ENCODE assay signal across 13 mouse cellular contexts in genomic region chr11:75925801-75926200, GRCm38 (mm10). TPM values are rescaled to one million over a fixed set of nuclear protein-coding genes. Genes with fewer than 3 reads are reported as not detected.
A peak's percentile ranks its signal among the peaks of the same experiment; 100 is the strongest.
DNase-seq lines count a peak whose midpoint lies in the region; ATAC-seq and TF ChIP-seq lines count a peak whose summit lies in the region.
"Had no signal": no experiment of that assay in that cellular context is flagged by ENCODE, and none has a peak within 500 bp of the region (broad histone marks: within the 10 kb centered on the region; RNA-seq: fewer than 3 reads in every experiment).

No protein-coding gene starts in this region.

- no peak overlapping the region for H3K4me2 ChIP-seq in hindbrain, embryonic 14.5 days (replicated peaks)
- peak overlapping the region; percentile 58 for H3K4me2 ChIP-seq in intestine, postnatal 0 days (replicated peaks; ENCODE audit: low read depth)
- no peak overlapping the region for H3K4me2 ChIP-seq in liver, embryonic 12.5 days
- H3K4me2 ChIP-seq: liver, embryonic 13.5 days; midbrain, embryonic 15.5 days had no signal

- WGBS in hindbrain, embryonic 10.5 days, result 63% methylated on average over 7 of the region's 7 CpGs
- 63% methylated on average over 7 of the region's 7 CpGs for WGBS in hindbrain, embryonic 14.5 days
- 66% methylated on average over 7 of the region's 7 CpGs for WGBS in bone marrow, adult 2 months
- 33% methylated on average over 7 of the region's 7 CpGs for WGBS in heart, embryonic 10.5 days
- WGBS in intestine, postnatal 0 days, result 15% methylated on average over 7 of the region's 7 CpGs
- 50% methylated on average over 7 of the region's 7 CpGs for WGBS in liver, embryonic 12.5 days (ENCODE audit: insufficient replicate concordance)

- H3K27me3 ChIP-seq in hindbrain, embryonic 10.5 days (ENCODE audit: insufficient read depth, poor library complexity, severe bottlenecking), result no peaks in the 10 kb centered on the region; the same call in 1 of the 2 replicates
- H3K27me3 ChIP-seq in hindbrain, embryonic 14.5 days (ENCODE audit: control insufficient read depth, insufficient read depth, low read length), result no peaks in the 10 kb centered on the region
- H3K27me3 ChIP-seq in heart, embryonic 10.5 days (ENCODE audit: insufficient read depth, poor library complexity, severe bottlenecking), result no peaks in the 10 kb centered on the region
- no peaks in the 10 kb centered on the region for H3K27me3 ChIP-seq in intestine, postnatal 0 days (replicated peaks; ENCODE audit: control insufficient read depth, insufficient read depth, low read length)
- peaks cover 16% of the 10 kb centered on the region for H3K27me3 ChIP-seq in liver, embryonic 12.5 days (replicated peaks)
- H3K27me3 ChIP-seq: midbrain, embryonic 15.5 days had no signal

- no peak for DNase-seq in hindbrain, embryonic 10.5 days (ENCODE audit: low spot score)
- no peak for DNase-seq in hindbrain, embryonic 14.5 days (ENCODE audit: low spot score)
- DNase-seq in heart, embryonic 10.5 days (ENCODE audit: low spot score), result no peak
- no peak for DNase-seq in adrenal gland, postnatal 36 days
- no peak for DNase-seq in layer of hippocampus, postnatal 25 days (ENCODE audit: extremely low spot score in 1 of 2, low spot score in 1 of 2)
- DNase-seq: adrenal gland, adult 8-10 months; gastrocnemius, postnatal 36 days; kidney, adult 2 months; liver, embryonic 13.5 days had no signal

- no peak for TF ChIP-seq POLR2A in bone marrow, adult 2 months (IDR thresholded peaks at IDR 0.05; ENCODE audit: borderline replicate concordance, control insufficient read depth, low read depth, low read length)

- H3K9me3 ChIP-seq in hindbrain, embryonic 10.5 days, result no peaks in the 10 kb centered on the region
- no peaks in the 10 kb centered on the region for H3K9me3 ChIP-seq in hindbrain, embryonic 14.5 days (ENCODE audit: control insufficient read depth, low read length)
- H3K9me3 ChIP-seq in heart, embryonic 10.5 days, result no peaks in the 10 kb centered on the region
- no peaks in the 10 kb centered on the region for H3K9me3 ChIP-seq in intestine, postnatal 0 days (ENCODE audit: control insufficient read depth)
- H3K9me3 ChIP-seq in liver, embryonic 12.5 days (replicated peaks), result no peaks in the 10 kb centered on the region
- H3K9me3 ChIP-seq: liver, embryonic 13.5 days; midbrain, embryonic 15.5 days had no signal

- no peaks in the 10 kb centered on the region for H3K36me3 ChIP-seq in hindbrain, embryonic 10.5 days
- no peaks in the 10 kb centered on the region for H3K36me3 ChIP-seq in hindbrain, embryonic 14.5 days (replicated peaks; ENCODE audit: control insufficient read depth, insufficient read depth)
- H3K36me3 ChIP-seq in heart, embryonic 10.5 days, result no peaks in the 10 kb centered on the region
- no peaks in the 10 kb centered on the region for H3K36me3 ChIP-seq in intestine, postnatal 0 days (ENCODE audit: control insufficient read depth, insufficient read depth)
- H3K36me3 ChIP-seq in liver, embryonic 12.5 days, result no peaks in the 10 kb centered on the region
- H3K36me3 ChIP-seq: liver, embryonic 13.5 days; midbrain, embryonic 15.5 days had no signal

- peaks cover 50% of the 10 kb centered on the region for H3K4me1 ChIP-seq in hindbrain, embryonic 10.5 days (replicated peaks)
- peaks cover 7% of the 10 kb centered on the region; the same call in 1 of the 2 replicates for H3K4me1 ChIP-seq in hindbrain, embryonic 14.5 days (replicated peaks; ENCODE audit: control insufficient read depth, insufficient read depth, low read length)
- no peaks in the 10 kb centered on the region; the same call in 1 of the 2 replicates for H3K4me1 ChIP-seq in bone marrow, adult 2 months (ENCODE audit: control insufficient read depth, insufficient read depth, low read length)
- H3K4me1 ChIP-seq in heart, embryonic 10.5 days, result peaks cover 43% of the 10 kb centered on the region
- peaks cover 8% of the 10 kb centered on the region; the same call in 1 of the 2 replicates for H3K4me1 ChIP-seq in intestine, postnatal 0 days (replicated peaks; ENCODE audit: control insufficient read depth, insufficient read depth, low read length)
- H3K4me1 ChIP-seq in liver, embryonic 12.5 days, result peaks cover 29% of the 10 kb centered on the region
- H3K4me1 ChIP-seq: midbrain, embryonic 15.5 days had no signal

- no peak for ATAC-seq in hindbrain, embryonic 14.5 days (ENCODE audit: low FRiP score)
- peak; percentile 37 for ATAC-seq in intestine, postnatal 0 days
- ATAC-seq in liver, embryonic 12.5 days, result no peak
- ATAC-seq: midbrain, embryonic 15.5 days had no signal

- no peak overlapping the region for H3K4me3 ChIP-seq in hindbrain, embryonic 10.5 days
- H3K4me3 ChIP-seq in hindbrain, embryonic 14.5 days (replicated peaks; ENCODE audit: low read length), result no peak overlapping the region
- H3K4me3 ChIP-seq in bone marrow, adult 2 months (replicated peaks; ENCODE audit: control insufficient read depth, low read depth, low read length), result no peak overlapping the region
- H3K4me3 ChIP-seq in heart, embryonic 10.5 days, result 0 out of 2 replicates have a peak overlapping the region, but pooled peaks have one; percentile 19
- peak overlapping the region; percentile 20; the same call in 1 of the 2 replicates for H3K4me3 ChIP-seq in intestine, postnatal 0 days (ENCODE audit: low read depth, low read length)
- no peak overlapping the region for H3K4me3 ChIP-seq in liver, embryonic 12.5 days
- H3K4me3 ChIP-seq: liver, embryonic 13.5 days; midbrain, embryonic 15.5 days had no signal

- H3K27ac ChIP-seq in hindbrain, embryonic 10.5 days, result peak overlapping the region; percentile 59
- no peak overlapping the region for H3K27ac ChIP-seq in hindbrain, embryonic 14.5 days
- H3K27ac ChIP-seq in bone marrow, adult 2 months (ENCODE audit: control insufficient read depth, insufficient read depth, low read depth, low read length, poor library complexity), result peak overlapping the region; percentile 87; the same call in 1 of the 2 replicates
- peak overlapping the region; percentile 81 for H3K27ac ChIP-seq in heart, embryonic 10.5 days
- H3K27ac ChIP-seq in intestine, postnatal 0 days (ENCODE audit: low read depth, low read length), result peak overlapping the region; percentile 78
- H3K27ac ChIP-seq in liver, embryonic 12.5 days, result no peak overlapping the region
- H3K27ac ChIP-seq: liver, embryonic 13.5 days; midbrain, embryonic 15.5 days had no signal

- TF ChIP-seq CTCF in bone marrow, adult 2 months (IDR thresholded peaks at IDR 0.05; ENCODE audit: control insufficient read depth, insufficient read depth, low read length), result no peak
- TF ChIP-seq CTCF in intestine, postnatal 0 days (IDR thresholded peaks at IDR 0.05; ENCODE audit: low read depth), result no peak

- H3K9ac ChIP-seq in hindbrain, embryonic 14.5 days, result no peak overlapping the region
- no peak overlapping the region for H3K9ac ChIP-seq in intestine, postnatal 0 days (ENCODE audit: low read depth, low read length)
- H3K9ac ChIP-seq in liver, embryonic 12.5 days, result no peak overlapping the region
- H3K9ac ChIP-seq: liver, embryonic 13.5 days; midbrain, embryonic 15.5 days had no signal

RNA-seq across cellular contexts. Expression of gene Rph3al, which starts 12.4 kb away (rescaled TPM):
- polyA plus RNA-seq in hindbrain, embryonic 10.5 days (2016; fragmentation: Nextera tagmentation; extraction: Ambion mirVana), result 2.1 and 2.4 TPM in 2 replicates
- 2.9 and 3.3 TPM in 2 replicates for polyA plus RNA-seq in hindbrain, embryonic 14.5 days (2014; fragmentation: Nextera tagmentation; extraction: Ambion mirVana)
- 4.8 and 5.0 TPM in 2 replicates for polyA plus RNA-seq in bone marrow, adult 2 months (2011; ENCODE audit: insufficient read depth, insufficient read length, low replicate concordance, missing spikeins)
- polyA plus RNA-seq in heart, embryonic 10.5 days (2016; fragmentation: Nextera tagmentation; extraction: Ambion mirVana), result 3.9 and 4.1 TPM in 2 replicates
- polyA plus RNA-seq in intestine, postnatal 0 days (2015; fragmentation: Nextera tagmentation; extraction: Ambion mirVana), result 10.5 and 12.9 TPM in 2 replicates
- polyA plus RNA-seq in liver, embryonic 12.5 days (2016; fragmentation: Nextera tagmentation; extraction: Ambion mirVana), result 0.57 and 0.68 TPM in 2 replicates
- total RNA-seq in adrenal gland, postnatal 36 days (2021), result 10 to 100 TPM; 14.5 to 14.8 TPM
- 1 to 10 TPM; 5.9 to 8.7 TPM for total RNA-seq in layer of hippocampus, postnatal 25 days (2021)

Comparison
In these comparisons a context has a peak if more than half of its experiments do, and no peak if none do; other contexts are left out.
1. H3K27ac ChIP-seq: peak in hindbrain, embryonic 10.5 days (single experiment), bone marrow, adult 2 months (single experiment), heart, embryonic 10.5 days (single experiment) and intestine, postnatal 0 days (single experiment); none in hindbrain, embryonic 14.5 days (single experiment) and liver, embryonic 12.5 days (single experiment).
2. H3K4me3 ChIP-seq: peak in heart, embryonic 10.5 days (single experiment) and intestine, postnatal 0 days (single experiment); none in hindbrain, embryonic 10.5 days (single experiment), hindbrain, embryonic 14.5 days (single experiment), bone marrow, adult 2 months (single experiment) and liver, embryonic 12.5 days (single experiment).